Mouse (Mus musculus) 3134 (cell line): Measurements from ENCODE around the gene Hcls1.

ENCODE experiments used
- DNase-seq: peaks from one replicate; pipeline ENCODE4 v3.0.0-alpha.2; 2011; ENCODE audit warnings: low spot score; ENCODE audit not compliant: insufficient read length; ENCODE audit errors: extremely low read depth

Gene Hcls1

GRCm38 (mm10) chr16:36934841-36935620 is at the start of gene Hcls1:
Gene Hcls1, plus strand, starts transcription at chr16:36934983.
- no peak for DNase-seq

- DNase-seq = no peak
These were observed 48.9 kb upstream of the Hcls1 start for GRCm38 (mm10) chr16:36885912-36886311.

- no peak for DNase-seq
These were observed 47.2 kb upstream of the Hcls1 start for GRCm38 (mm10) chr16:36887546-36887945.

GRCm38 (mm10) chr16:36890559-36890958 is 44.2 kb upstream of the Hcls1 start:
- no peak for DNase-seq

GRCm38 (mm10) chr16:36891415-36891814 is 43.4 kb upstream of the Hcls1 start:
- DNase-seq = no peak

GRCm38 (mm10) chr16:36893317-36893716 is 41.5 kb upstream of the Hcls1 start:
- DNase-seq = no peak

GRCm38 (mm10) chr16:36896712-36897111 is 38.1 kb upstream of the Hcls1 start:
- no peak for DNase-seq

GRCm38 (mm10) chr16:36903156-36903555 is 31.6 kb upstream of the Hcls1 start:
- DNase-seq = no peak

GRCm38 (mm10) chr16:36911909-36912308 is 22.9 kb upstream of the Hcls1 start:
- DNase-seq = no peak

GRCm38 (mm10) chr16:36912311-36912710 is 22.5 kb upstream of the Hcls1 start:
- no peak for DNase-seq

GRCm38 (mm10) chr16:36914195-36914594 is 20.6 kb upstream of the Hcls1 start:
- DNase-seq = no peak

- DNase-seq = no peak
These were observed 16.3 kb upstream of the Hcls1 start for GRCm38 (mm10) chr16:36918505-36918904.

GRCm38 (mm10) chr16:36920410-36920809 is 14.4 kb upstream of the Hcls1 start:
- DNase-seq = no peak

- DNase-seq = no peak
These were observed 13.6 kb upstream of the Hcls1 start for GRCm38 (mm10) chr16:36921067-36921613.

- no peak for DNase-seq
These were observed 12.8 kb upstream of the Hcls1 start for GRCm38 (mm10) chr16:36921980-36922379.

GRCm38 (mm10) chr16:36924312-36924711 is 10.5 kb upstream of the Hcls1 start:
- no peak for DNase-seq

GRCm38 (mm10) chr16:36925351-36925750 is 9.4 kb upstream of the Hcls1 start:
- no peak for DNase-seq

GRCm38 (mm10) chr16:36925797-36926196 is 9.0 kb upstream of the Hcls1 start:
- DNase-seq = no peak

GRCm38 (mm10) chr16:36926514-36927447 is 8.0 kb upstream of the Hcls1 start:
- DNase-seq = no peak

- DNase-seq = no peak
These were observed 7.2 kb upstream of the Hcls1 start for GRCm38 (mm10) chr16:36927495-36928105.

GRCm38 (mm10) chr16:36928106-36928500 is 6.7 kb upstream of the Hcls1 start:
- no peak for DNase-seq
